9 mouse cellular contexts compared by ENCODE assay signal in genomic region chrX:71051361-71052114, GRCm38 (mm10). TPM values are rescaled to one million over a fixed set of nuclear protein-coding genes. Genes with fewer than 3 reads are reported as not detected.
DNase-seq lines count a peak whose midpoint lies in the region; ATAC-seq and TF ChIP-seq lines count a peak whose summit lies in the region.
"Had no signal": no experiment of that assay in that cellular context is flagged by ENCODE, and none has a peak within 500 bp of the region (broad histone marks: within the 10 kb centered on the region; RNA-seq: fewer than 3 reads in every experiment).

No protein-coding gene starts in this region.

- 4% methylated on average over 28 of the region's 30 CpGs for WGBS in kidney, adult 2 months
- 14% methylated on average over 30 of the region's 30 CpGs for WGBS in cerebellum, adult 2 months
- WGBS in hindbrain, postnatal 0 days, result 39% methylated on average over 30 of the region's 30 CpGs
- 25% methylated on average over 26 of the region's 30 CpGs for WGBS in limb, embryonic 13.5 days
- WGBS in neural tube, embryonic 12.5 days, result 18% methylated on average over 30 of the region's 30 CpGs

- peak overlapping the region; percentile 49 for H3K9ac ChIP-seq in hindbrain, postnatal 0 days (replicated peaks; ENCODE audit: low read length)
- H3K9ac ChIP-seq in limb, embryonic 13.5 days, result peak overlapping the region; percentile 45; the same call in 1 of the 2 replicates
- H3K9ac ChIP-seq in neural tube, embryonic 12.5 days, result peak overlapping the region; percentile 63

- peak overlapping the region; percentile 68 for H3K4me2 ChIP-seq in hindbrain, postnatal 0 days (ENCODE audit: low read depth, low read length)
- peak overlapping the region; percentile 72 for H3K4me2 ChIP-seq in limb, embryonic 13.5 days (replicated peaks)
- peak overlapping the region; percentile 66 for H3K4me2 ChIP-seq in neural tube, embryonic 12.5 days (replicated peaks)

- H3K4me3 ChIP-seq in kidney, adult 2 months (ENCODE audit: insufficient read depth, low read depth, low read length), result peak overlapping the region; percentile 57
- peak overlapping the region; percentile 98 for H3K4me3 ChIP-seq in cerebellum, adult 2 months (replicated peaks; ENCODE audit: insufficient read depth, low read depth, low read length)
- peak overlapping the region; percentile 50 for H3K4me3 ChIP-seq in hindbrain, postnatal 0 days (ENCODE audit: low read length)
- H3K4me3 ChIP-seq in limb, embryonic 13.5 days, result peak overlapping the region; percentile 49
- H3K4me3 ChIP-seq in neural tube, embryonic 12.5 days, result peak overlapping the region; percentile 44

- no peaks in the 10 kb centered on the region for H3K27me3 ChIP-seq in kidney, adult 2 months (replicated peaks; ENCODE audit: control insufficient read depth, insufficient read depth, low read length)
- no peaks in the 10 kb centered on the region for H3K27me3 ChIP-seq in cerebellum, adult 2 months (ENCODE audit: control insufficient read depth, insufficient read depth, low read length)
- H3K27me3 ChIP-seq in hindbrain, postnatal 0 days (ENCODE audit: insufficient read depth, low read length), result no peaks in the 10 kb centered on the region
- H3K27me3 ChIP-seq in limb, embryonic 13.5 days, result peaks cover 76% of the 10 kb centered on the region
- 0 out of 2 replicates have a peak, but pooled peaks cover 6% of the 10 kb centered on the region for H3K27me3 ChIP-seq in neural tube, embryonic 12.5 days (replicated peaks)

- peak; percentile 7 for DNase-seq in kidney, adult 2 months
- no peak for DNase-seq in kidney, adult 9 months
- peak; percentile 50 to 59 for DNase-seq in cerebellum, adult 2 months
- peak; percentile 59 for DNase-seq in hindbrain, postnatal 0 days (ENCODE audit: low spot score)

- no peak for TF ChIP-seq POLR2A in kidney, adult 2 months (IDR thresholded peaks at IDR 0.05; ENCODE audit: low read depth, low read length)
- no peak for TF ChIP-seq POLR2A in cerebellum, adult 2 months (IDR thresholded peaks at IDR 0.05; ENCODE audit: borderline replicate concordance, insufficient read depth, low read length)

- peak; percentile 15 for ATAC-seq in frontal cortex, adult (ENCODE audit: low TSS enrichment)
- peak; percentile 72 for ATAC-seq in hindbrain, postnatal 0 days
- peak; percentile 38 for ATAC-seq in limb, embryonic 13.5 days (ENCODE audit: low FRiP score, low read depth)
- peak; percentile 83 for ATAC-seq in neural tube, embryonic 12.5 days (ENCODE audit: low FRiP score, low read depth)
- ATAC-seq in megakaryocyte-erythroid progenitor cell, adult 5-6 weeks (replicated peaks; ENCODE audit: low FRiP score, low TSS enrichment, poor library complexity, severe bottlenecking), result no peak

- TF ChIP-seq CTCF in kidney, adult 2 months (conservative IDR thresholded peaks at IDR 0.05; ENCODE audit: insufficient read depth, insufficient read length, low read depth, low read length), result no peak
- no peak for TF ChIP-seq CTCF in cerebellum, adult 2 months (IDR thresholded peaks at IDR 0.05; ENCODE audit: borderline replicate concordance, insufficient read depth, low read depth, low read length)
- no peak for TF ChIP-seq CTCF in hindbrain, postnatal 0 days (IDR thresholded peaks at IDR 0.05; ENCODE audit: low read depth)

- no peak overlapping the region for H3K27ac ChIP-seq in kidney, adult 2 months (ENCODE audit: insufficient read depth, low read depth, low read length)
- H3K27ac ChIP-seq in cerebellum, adult 2 months (ENCODE audit: insufficient read depth, low read length), result peak overlapping the region; percentile 96
- peak overlapping the region; percentile 73 for H3K27ac ChIP-seq in hindbrain, postnatal 0 days
- no peak overlapping the region for H3K27ac ChIP-seq in limb, embryonic 13.5 days
- peak overlapping the region; percentile 20; the same call in 1 of the 2 replicates for H3K27ac ChIP-seq in neural tube, embryonic 12.5 days

- H3K36me3 ChIP-seq in kidney, adult 2 months (ENCODE audit: control insufficient read depth, insufficient read depth, low read length), result no peaks in the 10 kb centered on the region
- no peaks in the 10 kb centered on the region for H3K36me3 ChIP-seq in hindbrain, postnatal 0 days (ENCODE audit: insufficient read depth, low read length)
- H3K36me3 ChIP-seq in limb, embryonic 13.5 days, result no peaks in the 10 kb centered on the region
- no peaks in the 10 kb centered on the region for H3K36me3 ChIP-seq in neural tube, embryonic 12.5 days

- no peaks in the 10 kb centered on the region; the same call in 1 of the 2 replicates for H3K4me1 ChIP-seq in kidney, adult 2 months (ENCODE audit: control insufficient read depth, insufficient read depth, low read length)
- H3K4me1 ChIP-seq in cerebellum, adult 2 months (ENCODE audit: control insufficient read depth, insufficient read depth, low read length), result peaks cover 5% of the 10 kb centered on the region
- H3K4me1 ChIP-seq in hindbrain, postnatal 0 days (ENCODE audit: insufficient read depth, low read length), result no peaks in the 10 kb centered on the region
- H3K4me1 ChIP-seq in limb, embryonic 13.5 days, result no peaks in the 10 kb centered on the region
- H3K4me1 ChIP-seq in neural tube, embryonic 12.5 days, result no peaks in the 10 kb centered on the region

- no peaks in the 10 kb centered on the region for H3K9me3 ChIP-seq in hindbrain, postnatal 0 days (ENCODE audit: low read length)
- H3K9me3 ChIP-seq in limb, embryonic 13.5 days, result no peaks in the 10 kb centered on the region
- H3K9me3 ChIP-seq in neural tube, embryonic 12.5 days, result no peaks in the 10 kb centered on the region

RNA-seq across cellular contexts. Expression of gene Mamld1, which starts 1.5 kb away (rescaled TPM):
- 1.7 and 2.2 TPM in 2 replicates for polyA plus RNA-seq in kidney, adult 2 months (2012; rRNA removed)
- polyA plus RNA-seq in cerebellum, adult 2 months (2012; rRNA removed), result 23.7 and 29.1 TPM in 2 replicates
- total RNA-seq in hindbrain, postnatal 0 days (2014; rRNA removed), result 12.3 and 13.4 TPM in 2 replicates
- polyA plus RNA-seq in hindbrain, postnatal 0 days (2015; fragmentation: Nextera tagmentation; extraction: Ambion mirVana), result 4.2 and 4.8 TPM in 2 replicates
- polyA plus RNA-seq in limb, embryonic 13.5 days (2015; fragmentation: Nextera tagmentation; extraction: Ambion mirVana), result 1.2 and 2.0 TPM in 2 replicates
- polyA plus RNA-seq in neural tube, embryonic 12.5 days (2016; fragmentation: Nextera tagmentation; extraction: Ambion mirVana), result 2.8 and 4.5 TPM in 2 replicates
- total RNA-seq in megakaryocyte-erythroid progenitor cell, adult 5-6 weeks (2014; fragmentation: Nextera tagmentation), result not detected in 2 replicates
- not detected in 2 replicates for total RNA-seq in megakaryocyte-erythroid progenitor cell, adult 5-6 weeks (2017)
- total RNA-seq: common myeloid progenitor, adult 5-6 weeks had no signal

Comparison
In these comparisons a context has a peak if more than half of its experiments do, and no peak if none do; other contexts are left out.
1. H3K27ac ChIP-seq: peak in cerebellum, adult 2 months (single experiment), hindbrain, postnatal 0 days (single experiment) and neural tube, embryonic 12.5 days (single experiment); none in kidney, adult 2 months (single experiment) and limb, embryonic 13.5 days (single experiment).
2. H3K4me3 ChIP-seq: peak in every context shown above with its lines; median percentile 98 in cerebellum, adult 2 months; 57 in kidney, adult 2 months; 50 in hindbrain, postnatal 0 days; 49 in limb, embryonic 13.5 days; 44 in neural tube, embryonic 12.5 days.
3. Peak in every context shown above with its lines, with median percentiles within 50 percentile points of each other: H3K4me2 ChIP-seq and H3K9ac ChIP-seq.